Mouse (Mus musculus) spleen, embryonic (tissue): ENCODE measurements at regions not wholly inside any gene's neighbourhood (a gene's known extent, or its start where the extent isn't known, plus 50 kb on each side); places are given as distances from the start of the nearest gene placed in this dataset.
"Not testable (repeated sequence)": the region's sequence is repeated elsewhere in the genome, so short reads cannot be mapped to it uniquely, and the experiment has no call there.

ENCODE experiments used
- CTCF ChIA-PET: fragments of 350-600 bp; sonication (Branson Sonifier 250); formaldehyde crosslinking; loops from one replicate; lab custom pipeline; 2022; lab: Charles Lee

DNA sequence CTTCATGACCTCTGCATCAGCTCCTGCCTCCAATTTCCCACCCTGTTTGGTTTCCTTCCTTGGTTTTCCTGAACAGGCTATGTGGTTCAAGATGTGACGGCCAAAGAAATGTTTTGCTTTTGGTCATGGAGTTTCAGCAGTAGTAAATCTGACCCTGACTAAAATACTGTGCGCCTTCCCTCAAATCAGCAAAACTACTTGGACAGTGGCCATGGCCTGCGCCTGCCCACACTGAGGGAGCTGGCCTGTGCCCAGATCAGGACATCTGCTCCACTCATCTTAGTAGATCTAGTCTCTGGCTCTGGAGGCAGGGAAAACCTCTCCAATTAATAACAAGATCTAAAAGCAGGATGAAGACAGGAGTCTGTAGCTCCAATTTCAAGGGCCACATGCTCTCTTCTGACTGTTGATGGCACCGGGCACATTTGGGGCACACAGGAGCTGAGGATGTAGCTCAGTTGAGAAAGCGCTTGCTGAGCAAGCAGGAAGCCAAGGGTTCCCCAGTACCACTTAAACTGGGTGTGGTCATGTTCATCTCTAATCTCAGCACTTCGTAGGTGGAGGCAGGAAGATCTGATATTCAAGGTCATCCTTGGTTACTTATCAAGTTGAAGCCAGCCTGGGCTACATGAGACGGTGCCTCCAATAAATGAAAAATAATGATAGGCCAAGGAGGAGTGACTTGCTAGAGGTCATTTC, 96.6 kb upstream of the Mrps10 start:
- CTCF ChIA-PET = no interaction called here

- CTCF ChIA-PET = no interaction called here
Measured at GRCm38 (mm10) chr17:47269053-47269891, 99.4 kb upstream of the Mrps10 start.

DNA sequence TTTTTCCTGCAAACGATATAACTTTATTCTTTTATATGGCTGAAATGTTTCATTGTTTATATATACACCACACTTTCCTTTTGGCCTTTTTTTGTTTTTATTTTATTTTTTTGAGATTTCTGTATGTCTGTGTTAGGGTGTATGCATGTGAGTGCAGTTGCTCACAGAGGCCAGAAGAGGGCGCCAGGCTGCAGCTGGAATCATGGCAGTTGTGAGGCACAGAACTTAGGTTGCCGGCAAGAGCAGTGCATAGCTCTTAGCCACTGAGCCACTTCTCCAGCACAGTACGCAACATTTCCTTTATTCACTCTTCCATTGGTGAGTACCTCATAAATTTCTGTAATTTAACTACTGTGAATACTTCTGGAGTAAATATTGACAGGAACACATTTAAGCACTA, 100.8 kb upstream of the Mrps10 start:
- CTCF ChIA-PET = interaction anchor here (0.7 kb wide), 1 partner anchor 315 kb away, joined by 3 read pairs; no protein-coding TSS in a partner anchor

DNA sequence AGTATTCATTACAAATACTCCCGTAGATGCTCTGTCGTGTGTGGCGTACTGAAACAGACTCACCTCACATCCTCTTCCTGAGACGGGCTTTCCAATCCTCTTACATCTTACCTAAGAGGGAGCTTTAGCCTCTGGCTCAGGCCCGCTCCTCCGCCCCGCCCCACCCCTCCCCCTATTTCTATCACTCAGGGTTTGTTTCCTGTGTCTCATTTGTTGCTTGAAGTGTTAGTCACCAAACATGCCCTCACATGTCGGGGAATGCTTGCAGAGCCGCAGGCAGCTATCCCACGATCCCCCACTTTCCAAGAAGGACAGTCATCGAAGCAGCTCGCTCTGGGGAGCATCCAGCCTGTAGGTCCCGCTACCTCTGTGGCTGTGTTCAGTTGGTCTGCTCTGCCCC, 101.6 kb upstream of the Mrps10 start:
- CTCF ChIA-PET = no interaction called here

- CTCF ChIA-PET = no interaction called here
Measured at GRCm38 (mm10) chr17:47266335-47266734, 102.4 kb upstream of the Mrps10 start.

- CTCF ChIA-PET = no interaction called here
Measured at GRCm38 (mm10) chr17:47262986-47263385, 105.7 kb upstream of the Mrps10 start.

- CTCF ChIA-PET = no interaction called here
Measured at GRCm38 (mm10) chr17:47262141-47262540, 106.5 kb upstream of the Mrps10 start.

DNA sequence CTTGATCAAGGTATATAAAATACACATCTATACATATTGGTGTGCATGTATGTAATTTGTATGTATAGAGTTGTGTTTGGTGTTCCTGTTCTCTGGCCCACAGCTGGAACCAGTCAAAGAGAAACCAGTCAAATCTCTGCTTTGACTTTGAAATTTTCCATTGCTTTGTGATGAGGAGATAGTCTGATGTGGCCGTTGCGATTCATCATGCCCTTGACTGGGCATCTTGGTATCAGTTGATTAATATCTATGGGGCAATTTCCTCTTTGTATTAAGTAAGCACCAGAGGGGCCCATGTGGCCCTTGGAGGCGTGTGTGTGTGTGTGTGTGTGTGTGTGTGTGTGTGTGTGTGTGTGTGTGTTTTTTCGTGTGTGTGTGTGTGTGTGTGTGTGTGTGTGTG, 107.7 kb upstream of the Mrps10 start:
- CTCF ChIA-PET = no interaction called here

- CTCF ChIA-PET = no interaction called here
Measured at GRCm38 (mm10) chr17:47258296-47258695, 110.4 kb upstream of the Mrps10 start.

- CTCF ChIA-PET = no interaction called here
Measured at GRCm38 (mm10) chr17:47255209-47255608, 113.5 kb upstream of the Mrps10 start.

- CTCF ChIA-PET = no interaction called here
Measured at GRCm38 (mm10) chr17:47254026-47254425, 114.7 kb upstream of the Mrps10 start.

GRCm38 (mm10) chr17:47250001-47250400, 118.7 kb upstream of the Mrps10 start:
- CTCF ChIA-PET = no interaction called here

GRCm38 (mm10) chr17:47249176-47249575, 119.5 kb upstream of the Mrps10 start:
- CTCF ChIA-PET = no interaction called here

DNA sequence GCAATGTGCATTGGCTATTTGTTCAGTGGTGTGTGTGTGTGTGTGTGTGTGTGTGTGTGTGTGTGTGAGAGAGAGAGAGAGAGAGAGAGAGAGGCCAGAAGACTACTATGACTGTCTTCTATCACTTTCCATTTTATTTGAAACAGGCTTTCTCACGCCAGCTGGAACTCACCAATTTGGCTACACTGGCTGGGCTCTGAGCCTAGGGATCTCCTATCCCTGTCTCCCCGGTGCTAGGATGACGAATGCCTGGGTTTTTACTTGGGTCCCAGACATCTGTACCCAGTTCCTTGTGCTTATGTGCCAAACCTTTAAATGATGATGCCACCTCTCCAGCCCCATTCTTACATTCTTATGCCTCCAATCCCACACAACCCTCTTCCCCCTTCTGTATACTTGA, 120.6 kb upstream of the Mrps10 start:
- CTCF ChIA-PET = no interaction called here

- CTCF ChIA-PET = no interaction called here
Measured at GRCm38 (mm10) chr17:47247516-47247915, 121.2 kb upstream of the Mrps10 start.

DNA sequence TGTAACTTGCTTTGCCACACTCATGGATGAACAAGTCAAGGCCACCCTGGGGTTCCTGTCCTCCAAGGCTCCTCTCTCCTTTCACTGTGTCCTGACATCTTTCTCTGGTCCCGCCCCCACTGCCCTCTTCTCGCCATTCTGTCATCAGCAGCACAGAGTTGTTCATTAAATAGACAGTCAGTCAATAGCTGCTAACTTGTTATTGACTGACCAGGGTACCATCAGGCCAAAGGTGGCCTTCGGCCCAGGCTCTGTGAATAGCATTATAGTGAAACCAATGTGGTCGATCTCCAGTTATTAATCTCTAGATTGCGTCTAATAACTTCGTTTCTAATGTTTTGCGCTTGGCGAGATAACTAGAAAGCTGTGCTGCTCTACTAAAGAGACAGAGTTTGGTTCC, 122.1 kb upstream of the Mrps10 start:
- CTCF ChIA-PET = no interaction called here

DNA sequence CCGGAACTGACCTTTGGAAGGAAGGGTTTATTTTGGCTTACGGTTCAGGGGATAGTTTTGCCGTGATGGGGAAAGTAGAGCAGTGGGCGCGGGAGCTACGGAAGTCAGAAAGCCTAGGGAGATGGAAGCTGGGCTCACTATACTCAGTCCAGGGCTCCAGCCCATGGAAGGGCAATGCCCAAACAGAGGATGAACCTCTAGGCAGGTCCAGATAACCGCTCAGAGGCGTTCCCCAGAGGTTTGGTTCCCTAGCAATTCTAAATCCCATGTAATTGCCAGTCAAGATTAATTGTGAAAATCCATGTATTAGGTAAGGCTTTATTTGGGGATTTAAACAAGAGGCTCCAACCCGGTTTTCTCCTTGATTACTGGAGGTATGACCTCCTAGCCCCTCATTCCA, 123.1 kb upstream of the Mrps10 start:
- CTCF ChIA-PET = no interaction called here

DNA sequence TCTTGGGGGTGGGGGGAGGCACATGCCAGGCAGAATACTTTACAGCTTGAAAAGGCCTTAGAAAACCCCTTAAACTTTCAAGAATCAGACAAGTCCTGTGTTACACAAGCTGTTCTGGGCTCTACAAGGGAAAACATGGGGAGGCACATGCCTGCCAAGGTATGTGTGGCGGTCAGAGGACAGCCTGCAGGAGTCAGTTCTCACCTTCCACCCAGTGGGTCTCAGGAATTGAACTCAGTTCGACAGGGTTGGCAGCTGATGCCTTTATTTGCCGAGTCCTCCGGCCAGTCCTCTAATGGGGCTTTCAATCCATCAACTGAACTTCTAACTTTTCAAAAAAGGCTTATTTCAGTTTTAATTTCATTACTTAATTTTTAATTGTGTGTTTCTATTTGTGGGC, 129.6 kb upstream of the Mrps10 start:
- CTCF ChIA-PET = no interaction called here

- CTCF ChIA-PET = not testable (repeated sequence)
Measured at GRCm38 (mm10) chr17:47237881-47238280, 130.8 kb upstream of the Mrps10 start.

GRCm38 (mm10) chr17:47234343-47234742, 134.3 kb upstream of the Mrps10 start:
- CTCF ChIA-PET = no interaction called here

DNA sequence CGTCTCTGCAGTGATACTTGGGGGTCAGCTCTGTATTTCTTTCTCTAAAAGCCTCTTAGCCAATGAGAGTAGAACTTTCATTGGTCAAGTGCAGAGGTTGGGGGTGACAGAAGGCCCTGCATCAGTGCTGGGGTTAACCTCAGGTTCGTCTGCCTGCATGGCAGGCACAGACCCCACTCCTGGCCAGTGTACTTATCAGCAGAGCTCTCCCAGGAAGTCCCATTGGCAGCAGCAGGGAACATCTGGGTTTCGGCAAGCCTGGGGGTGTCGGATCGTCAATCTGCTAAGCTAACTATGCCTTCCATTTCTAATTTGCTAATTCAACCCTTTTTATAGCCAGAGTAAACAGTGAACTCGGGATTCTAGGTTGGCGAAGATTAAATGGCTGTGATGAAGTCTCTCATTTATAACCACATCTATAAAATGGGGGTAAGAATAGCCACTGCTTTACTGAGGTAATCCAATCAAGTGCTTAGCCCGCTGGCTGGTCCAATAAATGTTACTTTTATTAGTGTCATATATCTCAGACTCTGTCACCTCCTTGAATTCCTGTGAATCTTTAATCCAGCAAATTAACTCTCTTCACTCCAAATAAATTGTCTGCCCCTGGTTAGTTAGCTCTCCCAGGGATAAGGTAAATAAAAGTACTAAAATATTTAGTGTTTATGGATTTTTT, 135.5 kb upstream of the Mrps10 start:
- CTCF ChIA-PET = no interaction called here

DNA sequence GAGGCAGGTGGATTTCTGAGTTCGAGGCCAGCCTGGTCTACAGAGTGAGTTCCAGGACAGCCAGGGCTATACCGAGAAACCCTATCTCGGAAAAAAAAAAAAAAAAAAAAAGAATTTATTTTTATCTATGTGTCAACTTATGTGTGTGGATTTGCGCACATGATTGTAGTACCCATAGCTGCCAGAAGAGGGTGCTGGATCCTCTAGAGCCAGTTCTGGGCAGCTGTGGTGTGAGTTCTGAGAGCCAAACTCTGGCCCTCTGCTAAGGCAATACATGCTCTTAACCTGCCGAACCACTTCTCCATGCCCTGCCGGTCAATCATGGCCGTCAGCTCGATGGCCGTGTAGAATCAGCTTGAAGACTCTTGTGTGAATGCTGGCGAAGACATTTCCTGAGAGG, 138.0 kb upstream of the Mrps10 start:
- CTCF ChIA-PET = no interaction called here

DNA sequence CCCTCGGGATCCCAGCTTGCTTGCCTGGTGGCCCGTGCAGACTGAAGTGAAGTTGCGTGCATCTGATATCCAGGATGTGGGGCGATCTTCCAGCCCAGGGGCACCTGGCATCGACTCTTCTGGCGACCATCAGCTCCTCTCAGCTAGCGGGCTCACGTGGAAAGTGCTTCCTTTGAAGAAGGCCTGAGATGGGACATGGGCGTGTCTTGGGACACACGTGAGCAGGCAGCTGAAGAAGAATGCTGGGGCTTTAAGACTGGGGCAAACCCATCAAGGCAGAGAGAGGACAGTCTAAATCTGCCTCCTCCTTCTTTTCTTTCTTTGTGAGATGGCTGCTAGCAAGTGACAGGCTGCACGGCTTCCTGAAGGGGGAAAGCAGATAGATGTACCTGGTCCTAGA, 142.3 kb upstream of the Mrps10 start:
- CTCF ChIA-PET = no interaction called here
